Mouse (Mus musculus) intestine, postnatal 0 days (tissue): ENCODE data around the gene Galnt11. TPM values are rescaled to one million over a fixed set of nuclear protein-coding genes. Genes with fewer than 3 reads are reported as not detected.
"Not testable (repeated sequence)": the region's sequence is repeated elsewhere in the genome, so short reads cannot be mapped to it uniquely, and the experiment has no call there.

Source experiments
- ATAC-seq: fragments of 200-750 bp; cut with Nextera tagmentation; 2 replicates; pipeline ENCODE4 v1.8.0; 2017; ENCODE audit warnings: mild to moderate bottlenecking, moderate TSS enrichment, moderate library complexity
- H3K27ac ChIP-seq: fragments of 300-500 bp; sonication (generic); 2 replicates; pipeline ENCODE4 v1.5.1; 2014; ENCODE audit warnings: mild to moderate bottlenecking, low read depth, low read length, moderate library complexity
- H3K27me3 ChIP-seq: fragments of 300-500 bp; sonication (generic); replicated peaks from 2 replicates; pipeline ENCODE4 v1.6.1; 2014; ENCODE audit warnings: low read length, mixed read lengths; ENCODE audit not compliant: control insufficient read depth, insufficient read depth
- H3K36me3 ChIP-seq: fragments of 300-500 bp; sonication (generic); 2 replicates; pipeline ENCODE4 v1.6.1; 2014; ENCODE audit warnings: mild to moderate bottlenecking, moderate library complexity; ENCODE audit not compliant: control insufficient read depth, insufficient read depth
- H3K4me1 ChIP-seq: fragments of 300-500 bp; sonication (generic); replicated peaks from 2 replicates; pipeline ENCODE4 v1.6.1; 2014; ENCODE audit warnings: antibody characterized with exemption, low read length, mixed read lengths; ENCODE audit not compliant: control insufficient read depth, insufficient read depth
- H3K4me2 ChIP-seq: fragments of 300-500 bp; sonication (generic); replicated peaks from 2 replicates; pipeline ENCODE4 v1.6.1; 2014; ENCODE audit warnings: low read depth, mild to moderate bottlenecking, moderate library complexity
- H3K4me3 ChIP-seq: fragments of 300-500 bp; sonication (generic); 2 replicates; pipeline ENCODE4 v1.5.1; 2014; ENCODE audit warnings: low read depth, low read length
- H3K9ac ChIP-seq: fragments of 300-500 bp; sonication (generic); 2 replicates; pipeline ENCODE4 v1.6.1; 2014; ENCODE audit warnings: mild to moderate bottlenecking, low read depth, low read length
- H3K9me3 ChIP-seq: fragments of 300-500 bp; sonication (generic); 2 replicates; pipeline ENCODE4 v1.6.1; 2016; ENCODE audit warnings: mixed run types; ENCODE audit not compliant: control insufficient read depth
- CTCF ChIP-seq: sonication (generic); IDR thresholded peaks from 2 replicates; pipeline ENCODE4 v1.5.1; 2016; ENCODE audit warnings: low read depth, mild to moderate bottlenecking, control low read depth, antibody characterized with exemption, moderate library complexity
- WGBS: fragments of 180-500 bp; shearing (Covaris S2); extraction: QIAGEN DNeasy Blood & Tissue Kit; methylation state at CpG from one replicate; pipeline ENCODE4 v1.1.7; 2014; 5-methylcytosine and 5-hydroxymethylcytosine counted together
- polyA plus RNA-seq: library from polyadenylated mRNA; unstranded; fragments of >200 nt; fragmentation: Nextera tagmentation; extraction: Ambion mirVana; gene quantifications from 2 replicates; pipeline ENCODE4 v1.2.1, GENCODE M21; 2015

Gene Galnt11
- polyA plus RNA-seq, 1 experiment from 2014 or later = 19.6 TPM

DNA sequence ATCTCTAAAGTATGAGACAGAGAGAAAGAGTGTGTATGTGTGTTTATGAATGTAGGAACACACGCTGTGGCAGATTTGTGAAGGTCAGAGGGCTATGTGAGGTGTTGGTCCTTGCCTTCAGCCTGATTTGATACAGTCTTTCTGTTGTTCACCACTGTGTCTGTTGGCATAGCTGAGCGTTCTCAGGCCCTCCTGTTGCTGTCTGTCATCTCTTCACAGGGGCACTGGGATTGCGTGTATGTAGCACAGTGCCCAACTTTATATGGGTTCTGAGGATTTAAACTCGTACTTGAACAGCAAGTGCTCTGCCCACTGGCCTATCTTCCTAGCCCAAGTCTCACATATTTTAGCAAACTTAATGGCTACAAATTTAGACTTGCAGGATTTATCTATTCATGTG lies 38.1 kb upstream of the Galnt11 start:
- Histone ChIP-seq H3K27me3 (no peaks in the 10 kb centered on the region), H3K27ac (no peak overlapping the region), H3K4me2 (no peak overlapping the region), H3K36me3 (no peaks in the 10 kb centered on the region), H3K9me3 (no peaks in the 10 kb centered on the region), H3K9ac (no peak overlapping the region), H3K4me3 (no peak overlapping the region), H3K4me1 (no peaks in the 10 kb centered on the region)
- ATAC-seq = no peak
- no peak for TF ChIP-seq CTCF
- 89% methylated on average over 4 of the region's 4 CpGs for WGBS

DNA sequence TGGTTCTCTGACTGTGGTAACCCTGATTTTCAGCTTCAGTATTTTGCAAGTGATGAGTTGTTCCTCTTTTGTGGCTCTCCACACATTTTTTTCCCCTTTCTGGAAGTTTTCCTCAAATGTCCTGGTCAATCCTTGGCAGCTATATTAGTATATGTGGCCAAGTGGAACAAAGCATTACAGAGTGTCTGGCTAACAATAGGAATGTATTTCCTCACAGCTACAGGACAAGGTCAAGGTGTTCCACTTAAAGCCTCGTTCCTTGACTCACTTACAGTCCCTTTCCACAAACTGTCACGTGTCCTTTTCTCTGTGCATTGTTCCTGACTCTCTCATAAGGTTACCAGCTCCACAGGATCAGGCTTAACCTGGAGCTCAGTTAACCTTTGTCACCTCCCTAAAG lies 37.1 kb upstream of the Galnt11 start:
- H3K9ac ChIP-seq = no peak overlapping the region
- no peak overlapping the region for H3K27ac ChIP-seq
- no peaks in the 10 kb centered on the region for H3K27me3 ChIP-seq
- no peaks in the 10 kb centered on the region for H3K9me3 ChIP-seq
- 44% methylated on average over 2 of the region's 2 CpGs for WGBS
- H3K36me3 ChIP-seq = no peaks in the 10 kb centered on the region
- TF ChIP-seq CTCF = no peak
- ATAC-seq = no peak
- no peak overlapping the region for H3K4me2 ChIP-seq
- H3K4me1 ChIP-seq = no peaks in the 10 kb centered on the region
- H3K4me3 ChIP-seq = no peak overlapping the region

DNA sequence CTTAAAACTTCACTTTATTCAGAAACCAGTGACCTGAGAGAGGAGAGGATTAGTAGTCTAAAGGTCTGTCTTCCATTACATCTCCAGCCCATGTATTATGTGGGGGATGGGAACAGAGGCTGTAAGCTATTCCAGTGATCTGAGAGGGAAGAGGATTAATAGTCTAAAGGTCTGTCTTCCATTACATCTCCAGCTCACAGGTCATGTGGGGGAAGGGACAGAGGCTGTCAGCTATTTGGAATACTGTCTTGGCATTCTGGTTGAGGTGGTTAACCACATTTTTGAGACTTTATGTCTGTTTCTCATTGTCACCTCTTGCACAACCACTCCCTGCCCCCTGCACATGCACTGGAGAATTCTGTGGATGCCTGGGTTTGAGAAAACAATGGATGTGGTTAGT lies 34.0 kb upstream of the Galnt11 start:
- Histone ChIP-seq H3K4me1 (no peaks in the 10 kb centered on the region), H3K36me3 (no peaks in the 10 kb centered on the region), H3K9me3 (no peaks in the 10 kb centered on the region), H3K9ac (no peak overlapping the region), H3K27ac (no peak overlapping the region), H3K27me3 (no peaks in the 10 kb centered on the region), H3K4me3 (no peak overlapping the region), H3K4me2 (no peak overlapping the region)
- ATAC-seq = no peak
- TF ChIP-seq CTCF = no peak

GRCm38 (mm10) chr5:25188802-25189201 lies 32.9 kb upstream of the Galnt11 start:
- no peaks in the 10 kb centered on the region for H3K9me3 ChIP-seq
- peak; percentile 89 for TF ChIP-seq CTCF
- 31% methylated on average over 1 of the region's 1 CpGs for WGBS
- no peak overlapping the region for H3K27ac ChIP-seq
- no peaks in the 10 kb centered on the region for H3K4me1 ChIP-seq
- no peaks in the 10 kb centered on the region for H3K27me3 ChIP-seq
- H3K9ac ChIP-seq = no peak overlapping the region
- H3K4me3 ChIP-seq = no peak overlapping the region
- ATAC-seq = peak; percentile 66; the same call in 1 of the 2 replicates
- no peak overlapping the region for H3K4me2 ChIP-seq
- H3K36me3 ChIP-seq = no peaks in the 10 kb centered on the region

GRCm38 (mm10) chr5:25190521-25190920 lies 31.2 kb upstream of the Galnt11 start:
- no peak for TF ChIP-seq CTCF
- H3K27me3 ChIP-seq = no peaks in the 10 kb centered on the region
- H3K4me3 ChIP-seq = no peak overlapping the region
- no peak for ATAC-seq
- H3K4me2 ChIP-seq = no peak overlapping the region
- H3K27ac ChIP-seq = no peak overlapping the region
- H3K9ac ChIP-seq = no peak overlapping the region
- H3K36me3 ChIP-seq = no peaks in the 10 kb centered on the region
- WGBS = 88% methylated on average over 2 of the region's 2 CpGs
- H3K9me3 ChIP-seq = no peaks in the 10 kb centered on the region
- H3K4me1 ChIP-seq = no peaks in the 10 kb centered on the region

DNA sequence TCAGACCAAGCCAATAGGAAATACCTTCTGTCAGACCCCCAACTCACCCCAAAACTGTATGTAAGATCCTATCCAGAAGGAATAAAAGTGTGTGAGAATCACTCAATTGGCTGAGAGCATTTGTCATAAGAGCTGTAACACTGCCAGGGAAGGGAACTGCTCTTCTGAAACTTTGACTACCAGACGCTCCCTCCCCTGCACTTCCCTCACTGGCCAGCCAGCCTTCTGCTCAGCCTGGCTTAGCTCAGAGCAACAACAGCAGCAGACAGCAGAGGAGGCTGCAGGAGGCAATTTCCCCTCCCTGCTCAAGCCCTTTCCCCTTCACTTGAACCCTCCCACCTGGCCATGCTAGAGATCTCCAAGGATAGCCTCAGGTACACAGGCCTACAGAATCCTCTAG lies 9.8 kb upstream of the Galnt11 start:
- H3K4me2 ChIP-seq = no peak overlapping the region
- no peaks in the 10 kb centered on the region for H3K36me3 ChIP-seq
- no peaks in the 10 kb centered on the region for H3K9me3 ChIP-seq

GRCm38 (mm10) chr5:25213216-25213615 lies 8.5 kb upstream of the Galnt11 start:
- H3K27ac ChIP-seq, H3K4me1 ChIP-seq, H3K9ac ChIP-seq, H3K36me3 ChIP-seq, H3K4me2 ChIP-seq, ATAC-seq, H3K27me3 ChIP-seq, H3K4me3 ChIP-seq, H3K9me3 ChIP-seq: not testable (repeated sequence)

More for the DNA sequence above, 9.8 kb upstream of the Galnt11 start:
- Histone ChIP-seq H3K27ac (no peak overlapping the region), H3K4me1 (no peaks in the 10 kb centered on the region), H3K9ac (no peak overlapping the region), H3K27me3 (no peaks in the 10 kb centered on the region), H3K4me3 (no peak overlapping the region)
- 60% methylated on average over 1 of the region's 1 CpGs for WGBS
- no peak for ATAC-seq
- TF ChIP-seq CTCF = no peak
